Mouse (Mus musculus) lung, adult 10 weeks (tissue): ENCODE results near the gene Ttc30a1. TPM values are rescaled to one million over a fixed set of nuclear protein-coding genes. Genes with fewer than 3 reads are reported as not detected.

ENCODE experiments used
- polyA plus RNA-seq: library from polyadenylated mRNA; stranded (reverse); fragments of 350-450 nt; fragmentation: Illumina TruSeq; extraction: RNeasy Lipid Tissue Mini Kit (QIAGEN cat#74804); gene quantifications from one replicate; pipeline ENCODE4 v1.2.3, GENCODE M21; 2014; ENCODE audit warnings: low read depth, low replicate concordance; ENCODE audit not compliant: insufficient read depth

Ttc30a1 gene
- polyA plus RNA-seq, result 2.5 TPM

DNA sequence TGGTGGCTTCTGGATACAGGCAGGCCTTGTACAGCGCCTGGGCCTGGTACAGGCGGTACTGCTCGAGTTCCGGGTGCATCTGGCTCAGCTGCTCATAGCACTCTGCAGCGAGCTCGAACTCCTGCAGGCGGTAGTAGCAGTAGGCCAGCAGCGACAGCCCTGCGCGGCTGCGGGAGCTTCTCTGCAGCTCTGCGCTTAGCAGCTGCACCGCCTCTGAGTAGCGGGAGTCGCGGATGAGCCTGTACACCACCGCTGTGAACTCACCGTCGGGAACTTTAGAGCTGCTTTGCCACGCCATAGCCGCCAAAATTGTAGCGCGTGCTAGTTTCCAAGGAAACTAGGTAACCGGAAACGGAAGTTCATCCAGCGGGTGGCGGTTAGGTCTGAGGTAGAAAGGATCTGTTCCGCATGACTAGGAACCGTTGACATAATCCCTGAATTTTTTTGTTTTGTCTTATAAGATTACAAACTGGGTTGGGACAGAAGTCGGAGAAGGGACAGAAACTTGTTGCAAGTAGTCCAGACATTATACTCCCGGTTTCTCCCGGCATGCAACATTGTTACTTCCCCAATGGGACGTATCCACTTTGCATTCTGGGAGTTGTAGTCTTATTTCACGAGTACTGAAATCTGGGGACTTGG, at the start of gene Ttc30a1:
Gene Ttc30a1, minus strand, starts transcription at position 528 of the 642 bp plus-strand sequence.

DNA sequence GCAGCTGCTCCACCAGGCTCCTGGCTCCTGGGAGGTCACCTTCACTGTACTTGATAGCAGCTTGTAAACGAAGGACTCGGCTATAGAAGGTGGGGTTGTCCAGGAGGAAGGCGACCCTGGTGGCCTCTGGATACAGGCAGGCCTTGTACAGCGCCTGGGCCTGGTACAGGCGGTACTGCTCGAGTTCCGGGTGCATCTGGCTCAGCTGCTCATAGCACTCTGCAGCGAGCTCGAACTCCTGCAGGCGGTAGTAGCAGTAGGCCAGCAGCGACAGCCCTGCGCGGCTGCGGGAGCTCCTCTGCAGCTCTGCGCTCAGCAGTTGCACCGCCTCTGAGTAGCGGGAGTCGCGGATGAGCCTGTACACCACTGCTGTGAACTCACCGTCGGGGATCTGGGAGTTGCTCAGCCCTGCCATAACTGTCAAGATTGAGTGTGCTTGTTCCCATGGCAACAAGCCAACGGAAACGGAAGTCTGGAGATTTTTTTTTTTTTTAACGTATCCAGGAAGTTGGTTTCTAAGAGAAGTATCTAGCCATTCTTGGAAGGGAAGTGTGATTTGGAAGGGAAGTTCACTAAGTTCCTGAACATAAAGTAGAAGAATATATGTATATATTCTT, 3.9 kb downstream of the Ttc30a1 start, which contains the start of gene Ttc30a2:
Gene Ttc30a2, minus strand, starts transcription at position 419 of the 617 bp plus-strand sequence.

DNA sequence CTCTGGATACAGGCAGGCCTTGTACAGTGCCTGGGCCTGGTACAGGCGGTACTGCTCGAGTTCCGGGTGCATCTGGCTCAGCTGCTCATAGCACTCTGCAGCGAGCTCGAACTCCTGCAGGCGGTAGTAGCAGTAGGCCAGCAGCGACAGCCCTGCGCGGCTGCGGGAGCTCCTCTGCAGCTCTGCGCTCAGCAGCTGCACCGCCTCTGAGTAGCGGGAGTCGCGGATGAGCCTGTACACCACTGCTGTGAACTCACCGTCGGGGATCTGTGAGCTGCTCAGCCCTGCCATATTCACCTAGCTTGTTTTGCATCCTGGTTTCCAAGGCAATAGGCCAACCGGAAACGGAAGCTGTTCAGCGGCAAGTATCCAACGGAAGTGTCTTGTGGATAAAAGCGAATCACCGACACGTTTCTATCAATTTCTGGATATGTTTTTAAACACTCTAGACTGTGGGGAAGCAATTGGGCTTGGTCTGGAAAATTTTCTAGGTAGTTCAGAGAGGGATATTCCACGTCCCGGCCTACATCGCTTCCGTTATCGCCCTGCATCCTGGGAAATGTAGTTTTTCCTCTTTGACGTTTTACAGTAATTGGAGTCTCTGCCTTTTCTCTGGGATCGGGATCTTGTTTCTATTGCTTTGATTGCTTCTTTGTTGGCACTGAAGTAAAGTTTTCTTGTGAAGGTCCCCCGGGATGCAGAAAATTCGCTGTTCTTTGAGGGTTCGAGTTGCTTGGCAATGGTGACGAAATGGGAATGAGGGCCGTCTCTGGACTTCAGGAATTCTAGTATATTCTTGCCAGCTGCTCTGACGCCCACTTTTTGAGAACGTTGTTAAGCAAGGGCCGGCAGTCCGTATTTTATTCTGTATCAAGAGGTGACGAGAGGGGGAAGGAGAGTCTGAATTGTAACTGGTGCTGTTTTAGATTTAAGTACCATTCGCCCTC, 43.4 kb downstream of the Ttc30a1 start, which contains the start of gene Ttc30b:
Gene Ttc30b, minus strand, starts transcription at position 469 of the 947 bp plus-strand sequence.

Other genes with a start within 250 kb of the Ttc30a1 start
- gene Agps, start 149.8 kb downstream of the Ttc30a1 start, polyA plus RNA-seq, result 12.9 TPM
- gene Ttc30b, start 43.4 kb downstream of the Ttc30a1 start, polyA plus RNA-seq, result 10.9 TPM
- 0.17 TPM for gene Ttc30a2, start 3.8 kb downstream of the Ttc30a1 start, polyA plus RNA-seq